Comparison of ENCODE assay signal across 16 mouse cellular contexts in the genomic region with DNA sequence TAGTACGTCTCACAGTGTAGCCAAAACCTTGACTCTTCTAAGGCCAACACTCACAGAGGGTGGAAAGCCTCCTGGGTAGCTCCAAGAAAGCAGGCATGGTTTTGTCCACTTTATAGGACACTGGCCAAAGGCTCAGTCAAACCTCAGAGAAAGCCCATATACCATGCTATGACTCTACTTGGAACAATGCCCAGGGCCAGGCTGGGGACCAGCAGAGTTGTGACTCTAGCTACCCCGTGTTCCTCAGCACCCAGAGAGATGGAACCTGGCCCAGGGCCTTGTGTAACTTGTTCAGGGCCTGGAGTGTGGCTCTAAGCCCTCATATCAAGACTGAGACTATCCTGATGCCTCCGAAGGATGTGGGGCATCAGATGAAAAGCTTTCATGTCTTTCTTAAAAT.
DNase-seq lines count a peak whose midpoint lies in the region.
"Had no signal": no experiment of that assay in that cellular context is flagged by ENCODE, and none has a peak within 500 bp of the region (broad histone marks: within the 10 kb centered on the region; RNA-seq: fewer than 3 reads in every experiment).

No protein-coding gene starts in this region.

- DNase-seq in adrenal gland, postnatal 14 days, result peak; percentile 38
- DNase-seq in adrenal gland, postnatal 4 days (ENCODE audit: low spot score in 2 of 2), result no peak
- DNase-seq in cerebellum, adult 9-11 months, result peak; percentile 6
- DNase-seq in cerebellum, postnatal 4 days (ENCODE audit: low spot score in 2 of 2), result no peak
- DNase-seq in cerebellum, postnatal 25 days, result peak; percentile 20 to 57
- no peak for DNase-seq in cerebellum, adult 11 months
- peak; percentile 8 for DNase-seq in adipocyte (ENCODE audit: low spot score)
- DNase-seq: adrenal gland, adult 2 months; B cell, adult 2 months; gastrocnemius, postnatal 10 days; gastrocnemius, postnatal 36 days; heart, adult 2 months; heart, postnatal 14 days; heart, postnatal 4 days; kidney, adult 18-20 months; kidney, adult 9 months had no signal

Comparison
In these comparisons a context has a peak if more than half of its experiments do, and no peak if none do; other contexts are left out.
1. DNase-seq: peak in adrenal gland, postnatal 14 days (single experiment), cerebellum, adult 9-11 months (single experiment), cerebellum, postnatal 25 days (2 of 2) and adipocyte (single experiment); none in adrenal gland, postnatal 4 days (0 of 2), cerebellum, postnatal 4 days (0 of 2) and cerebellum, adult 11 months (single experiment).